Mouse (Mus musculus): ENCODE results near the gene Mlkl. TPM values are rescaled to one million over a fixed set of nuclear protein-coding genes. Genes with fewer than 3 reads are reported as not detected.
"Not testable (repeated sequence)": the region's sequence is repeated elsewhere in the genome, so short reads cannot be mapped to it uniquely, and the experiment has no call there.

Mlkl gene
- polyA plus RNA-seq, 1 experiment from 2014 or later: 0.44 TPM

DNA sequence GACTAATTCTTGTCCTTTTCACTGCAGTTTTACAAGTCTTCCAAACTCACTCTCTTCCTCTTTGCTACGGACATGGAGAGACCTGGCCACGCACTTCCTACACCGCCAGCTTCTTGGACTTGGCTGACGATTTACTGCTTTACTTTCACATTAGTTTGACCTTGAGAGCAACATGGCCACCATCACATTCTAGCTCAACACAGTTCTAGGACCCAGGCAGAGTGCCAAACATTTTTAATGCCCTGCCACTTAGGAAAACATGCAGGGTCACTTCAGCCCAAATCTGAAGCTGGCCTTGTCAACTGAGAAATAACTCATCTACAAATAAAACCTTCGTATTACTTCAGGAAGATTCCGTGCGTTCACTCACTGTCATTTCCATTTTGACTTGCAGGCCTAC, 46.2 kb downstream of the Mlkl start:
- no peak for ATAC-seq (ENCODE audit: insufficient number of reproducible peaks, low FRiP score, low TSS enrichment, low read depth)

DNA sequence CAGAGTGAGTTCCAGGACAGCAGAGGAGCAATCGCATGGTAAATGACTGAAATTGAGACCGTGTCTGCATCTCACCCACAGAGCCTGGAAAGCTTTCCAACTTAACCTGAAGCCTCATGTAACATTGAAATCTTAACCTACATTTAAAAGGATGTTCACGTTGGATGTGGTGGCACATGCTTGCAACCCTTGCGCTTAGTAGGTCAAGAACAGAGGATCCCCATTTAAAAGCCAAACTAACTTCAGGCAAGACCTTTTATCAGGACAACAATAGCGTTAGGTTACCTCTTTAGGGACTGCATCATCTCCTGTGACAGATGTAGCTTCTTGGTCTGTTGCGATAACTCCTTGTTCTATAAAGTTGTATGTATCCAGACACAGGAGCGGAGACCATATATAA, 47.4 kb downstream of the Mlkl start:
- Histone ChIP-seq H3K36me3 (ENCODE audit: control insufficient read depth, insufficient read depth, low read length) (peaks cover 34% of the 10 kb centered on the region), H3K9me3 (ENCODE audit: control insufficient read depth, low read length) (no peaks in the 10 kb centered on the region), H3K27ac (replicated peaks; ENCODE audit: low read depth, low read length) (no peak overlapping the region), H3K4me3 (ENCODE audit: low read depth, low read length) (no peak overlapping the region), H3K4me1 (ENCODE audit: control insufficient read depth, insufficient read depth, low read length) (no peaks in the 10 kb centered on the region), H3K9ac (ENCODE audit: low read length) (no peak overlapping the region), H3K4me2 (ENCODE audit: low read depth, severe bottlenecking) (no peak overlapping the region), H3K27me3 (ENCODE audit: control insufficient read depth, insufficient read depth, low read length) (no peaks in the 10 kb centered on the region)
- DNase-seq (ENCODE audit: low spot score) (no peak), ATAC-seq (ENCODE audit: insufficient number of reproducible peaks, low FRiP score, low TSS enrichment, low read depth) (no peak)
- WGBS: 98% methylated on average over 7 of the region's 7 CpGs

More for the DNA sequence above, 46.2 kb downstream of the Mlkl start:
- H3K9ac ChIP-seq (ENCODE audit: low read length): no peak overlapping the region
- peaks cover 27% of the 10 kb centered on the region for H3K36me3 ChIP-seq (ENCODE audit: control insufficient read depth, insufficient read depth, low read length)
- DNase-seq (ENCODE audit: low spot score): no peak
- no peak overlapping the region for H3K27ac ChIP-seq (replicated peaks; ENCODE audit: low read depth, low read length)
- H3K27me3 ChIP-seq (ENCODE audit: control insufficient read depth, insufficient read depth, low read length): no peaks in the 10 kb centered on the region
- H3K4me2 ChIP-seq (ENCODE audit: low read depth, severe bottlenecking): no peak overlapping the region
- H3K4me3 ChIP-seq (ENCODE audit: low read depth, low read length): no peak overlapping the region
- no peaks in the 10 kb centered on the region for H3K9me3 ChIP-seq (ENCODE audit: control insufficient read depth, low read length)
- WGBS: 95% methylated on average over 7 of the region's 7 CpGs
- H3K4me1 ChIP-seq (ENCODE audit: control insufficient read depth, insufficient read depth, low read length): no peaks in the 10 kb centered on the region

DNA sequence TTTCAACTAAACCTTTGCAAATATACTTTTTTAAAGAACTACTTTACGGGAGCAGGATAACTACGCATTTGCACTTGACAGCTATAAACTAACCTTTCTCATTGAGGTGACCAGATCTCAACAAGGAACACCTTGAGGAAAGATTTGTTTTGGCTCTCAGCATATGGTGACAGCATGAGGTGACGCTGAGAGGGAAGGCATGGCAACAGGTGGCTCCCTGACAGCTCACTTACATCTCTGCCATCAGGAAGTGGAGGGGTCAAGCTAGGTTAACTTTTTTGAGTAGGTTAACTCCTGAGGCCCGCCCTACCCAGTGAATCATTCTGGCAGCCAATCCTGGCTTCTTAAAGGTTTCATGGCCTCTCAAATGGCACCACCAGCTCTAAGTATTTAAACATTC, 52.4 kb downstream of the Mlkl start:
- Histone ChIP-seq H3K4me3 (ENCODE audit: low read depth, low read length) (no peak overlapping the region), H3K9ac (ENCODE audit: low read length) (no peak overlapping the region), H3K36me3 (ENCODE audit: control insufficient read depth, insufficient read depth, low read length) (peaks cover 37% of the 10 kb centered on the region), H3K4me1 (ENCODE audit: control insufficient read depth, insufficient read depth, low read length) (no peaks in the 10 kb centered on the region), H3K4me2 (ENCODE audit: low read depth, severe bottlenecking) (no peak overlapping the region), H3K27ac (replicated peaks; ENCODE audit: low read depth, low read length) (no peak overlapping the region), H3K27me3 (ENCODE audit: control insufficient read depth, insufficient read depth, low read length) (no peaks in the 10 kb centered on the region), H3K9me3 (ENCODE audit: control insufficient read depth, low read length) (no peaks in the 10 kb centered on the region)
- WGBS: 89% methylated on average over 4 of the region's 4 CpGs
- DNase-seq (ENCODE audit: low spot score) (no peak), ATAC-seq (ENCODE audit: insufficient number of reproducible peaks, low FRiP score, low TSS enrichment, low read depth) (no peak)

DNA sequence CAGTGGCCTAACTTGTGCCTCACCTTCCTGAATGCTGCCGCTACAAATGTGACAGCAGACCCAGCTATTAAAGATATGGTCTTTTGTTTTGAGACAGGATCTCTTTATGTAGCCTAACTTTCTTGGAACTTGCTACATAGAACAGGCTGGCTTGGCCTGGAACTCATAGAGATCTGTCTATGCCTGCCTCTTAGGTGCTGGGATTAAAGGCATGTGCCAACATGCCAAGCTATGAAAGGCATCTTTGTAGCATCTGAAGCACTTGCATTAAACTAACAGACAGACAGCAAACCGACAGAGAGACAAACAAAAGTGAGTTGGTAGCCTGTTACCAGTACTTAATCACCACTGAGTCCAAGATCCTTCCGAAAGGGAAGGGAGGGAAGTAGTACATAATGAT, 55.9 kb downstream of the Mlkl start:
- Histone ChIP-seq H3K4me3 (ENCODE audit: low read depth, low read length) (no peak overlapping the region), H3K27ac (replicated peaks; ENCODE audit: low read depth, low read length) (no peak overlapping the region), H3K36me3 (ENCODE audit: control insufficient read depth, insufficient read depth, low read length) (peaks cover 42% of the 10 kb centered on the region), H3K9me3 (ENCODE audit: control insufficient read depth, low read length) (no peaks in the 10 kb centered on the region), H3K9ac (ENCODE audit: low read length) (no peak overlapping the region), H3K27me3 (ENCODE audit: control insufficient read depth, insufficient read depth, low read length) (no peaks in the 10 kb centered on the region), H3K4me2 (ENCODE audit: low read depth, severe bottlenecking) (no peak overlapping the region), H3K4me1 (ENCODE audit: control insufficient read depth, insufficient read depth, low read length) (no peaks in the 10 kb centered on the region)
- DNase-seq (ENCODE audit: low spot score) (no peak), ATAC-seq (ENCODE audit: insufficient number of reproducible peaks, low FRiP score, low TSS enrichment, low read depth) (no peak)
- WGBS: 87% methylated on average over 3 of the region's 3 CpGs

DNA sequence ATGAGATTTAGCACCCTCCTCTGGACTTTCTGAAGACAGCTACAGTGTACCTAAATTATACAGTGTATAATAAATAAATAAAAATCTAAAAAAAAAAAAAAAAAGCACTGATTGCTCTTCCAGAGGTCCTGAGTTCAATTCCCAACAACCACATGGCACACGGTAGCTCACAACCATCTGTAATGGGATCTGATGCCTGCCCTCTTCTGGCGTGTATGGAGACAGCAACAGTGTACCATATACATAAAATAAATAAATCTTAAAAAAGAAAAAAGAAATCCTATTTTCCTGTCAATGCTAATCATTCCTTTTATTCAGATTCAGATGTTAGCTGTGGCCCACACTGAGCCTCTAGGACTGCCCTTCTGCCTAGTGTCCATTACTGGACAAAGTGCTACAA, 69.7 kb downstream of the Mlkl start:
- no peaks in the 10 kb centered on the region for H3K9me3 ChIP-seq (ENCODE audit: control insufficient read depth, low read length)
- DNase-seq (ENCODE audit: low spot score) (no peak), ATAC-seq (ENCODE audit: insufficient number of reproducible peaks, low FRiP score, low TSS enrichment, low read depth) (no peak)
- H3K4me3 ChIP-seq (ENCODE audit: low read depth, low read length): no peak overlapping the region
- peaks cover 8% of the 10 kb centered on the region; the same call in 1 of the 2 replicates for H3K36me3 ChIP-seq (ENCODE audit: control insufficient read depth, insufficient read depth, low read length)
- no peaks in the 10 kb centered on the region for H3K27me3 ChIP-seq (ENCODE audit: control insufficient read depth, insufficient read depth, low read length)
- H3K27ac ChIP-seq (replicated peaks; ENCODE audit: low read depth, low read length): no peak overlapping the region
- no peak overlapping the region for H3K4me2 ChIP-seq (ENCODE audit: low read depth, severe bottlenecking)
- H3K4me1 ChIP-seq (ENCODE audit: control insufficient read depth, insufficient read depth, low read length): no peaks in the 10 kb centered on the region
- 73% methylated on average over 2 of the region's 2 CpGs for WGBS
- H3K9ac ChIP-seq (ENCODE audit: low read length): no peak overlapping the region

DNA sequence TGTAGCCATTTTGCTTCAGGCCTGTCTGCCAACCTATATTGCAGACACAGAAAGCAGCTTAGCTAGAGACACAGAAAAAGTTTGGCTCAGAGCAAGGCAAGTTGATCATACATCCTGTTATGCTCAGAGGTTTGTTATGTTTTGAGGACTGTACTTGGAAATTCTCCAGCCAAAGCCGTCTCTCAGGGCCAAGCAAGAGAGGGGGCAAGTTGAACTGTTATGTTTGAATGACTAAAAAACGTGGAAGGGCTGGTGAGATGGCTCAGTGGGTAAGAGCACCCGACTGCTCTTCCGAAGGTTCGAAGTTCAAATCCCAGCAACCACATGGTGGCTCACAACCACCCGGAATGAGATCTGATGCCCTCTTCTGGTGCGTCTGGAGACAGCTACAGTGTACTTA, 71.8 kb downstream of the Mlkl start:
- H3K4me1 ChIP-seq (ENCODE audit: control insufficient read depth, insufficient read depth, low read length); DNase-seq (ENCODE audit: low spot score); H3K27me3 ChIP-seq (ENCODE audit: control insufficient read depth, insufficient read depth, low read length); H3K36me3 ChIP-seq (ENCODE audit: control insufficient read depth, insufficient read depth, low read length); ATAC-seq (ENCODE audit: insufficient number of reproducible peaks, low FRiP score, low TSS enrichment, low read depth); H3K9me3 ChIP-seq (ENCODE audit: control insufficient read depth, low read length); H3K4me2 ChIP-seq (ENCODE audit: low read depth, severe bottlenecking); H3K4me3 ChIP-seq (ENCODE audit: low read depth, low read length); H3K9ac ChIP-seq (ENCODE audit: low read length); H3K27ac ChIP-seq (replicated peaks; ENCODE audit: low read depth, low read length): not testable (repeated sequence)
- WGBS: 72% methylated on average over 7 of the region's 7 CpGs

DNA sequence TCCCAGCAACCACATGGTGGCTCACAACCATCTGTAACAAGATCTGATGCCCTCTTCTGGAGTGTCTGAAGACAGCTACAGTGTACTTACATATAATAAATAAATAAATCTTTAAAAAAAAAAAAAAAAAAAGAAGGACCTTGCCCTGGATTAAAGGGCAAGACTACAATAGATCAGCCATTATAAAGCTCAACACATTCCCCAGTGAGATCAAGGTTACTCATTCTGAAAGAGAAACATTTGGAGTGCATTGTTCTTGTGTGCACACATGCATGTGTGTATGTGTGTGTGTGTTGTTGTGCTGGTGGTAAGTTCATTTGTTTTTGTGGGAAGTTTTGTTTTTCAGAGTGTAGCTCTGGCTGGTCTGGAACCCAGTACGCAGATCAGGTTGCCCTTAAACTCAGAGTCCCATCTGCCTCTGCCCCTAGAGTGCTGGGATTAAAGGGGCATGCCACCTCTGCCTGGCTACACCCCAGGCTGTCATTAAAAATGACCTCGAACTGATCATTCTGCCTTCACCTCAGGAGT, 73.2 kb downstream of the Mlkl start:
- H3K9ac ChIP-seq (ENCODE audit: low read length): no peak overlapping the region
- no peaks in the 10 kb centered on the region for H3K27me3 ChIP-seq (ENCODE audit: control insufficient read depth, insufficient read depth, low read length)
- no peak overlapping the region for H3K4me2 ChIP-seq (ENCODE audit: low read depth, severe bottlenecking)
- H3K9me3 ChIP-seq (ENCODE audit: control insufficient read depth, low read length): no peaks in the 10 kb centered on the region
- no peak for DNase-seq (ENCODE audit: low spot score)
- no peaks in the 10 kb centered on the region; the same call in 1 of the 2 replicates for H3K36me3 ChIP-seq (ENCODE audit: control insufficient read depth, insufficient read depth, low read length)
- no peak for ATAC-seq (ENCODE audit: insufficient number of reproducible peaks, low FRiP score, low TSS enrichment, low read depth)
- WGBS: 77% methylated on average over 2 of the region's 2 CpGs
- no peak overlapping the region for H3K27ac ChIP-seq (replicated peaks; ENCODE audit: low read depth, low read length)
- no peaks in the 10 kb centered on the region for H3K4me1 ChIP-seq (ENCODE audit: control insufficient read depth, insufficient read depth, low read length)
- H3K4me3 ChIP-seq (ENCODE audit: low read depth, low read length): no peak overlapping the region

DNA sequence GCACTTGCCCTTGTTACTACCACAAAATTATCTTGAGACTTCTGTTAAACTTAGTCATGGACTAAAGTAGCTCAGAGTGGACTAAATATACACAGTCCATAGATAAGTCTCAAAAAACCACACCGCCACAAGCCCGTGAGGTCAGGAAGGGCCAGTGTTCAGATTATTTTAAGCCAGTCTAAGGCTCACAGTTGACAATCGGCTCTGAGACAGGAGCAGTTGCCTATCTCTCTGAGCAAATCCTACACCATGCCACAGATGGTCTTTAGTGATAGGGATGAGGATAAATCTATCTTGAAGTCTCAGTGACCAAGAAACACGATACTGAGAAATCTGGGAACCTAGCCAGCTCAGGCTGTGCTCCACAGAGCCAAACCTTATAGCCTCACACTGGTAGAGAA, 76.0 kb downstream of the Mlkl start:
- ATAC-seq (ENCODE audit: insufficient number of reproducible peaks, low FRiP score, low TSS enrichment, low read depth) (no peak), DNase-seq (ENCODE audit: low spot score) (no peak)
- H3K4me3 ChIP-seq (ENCODE audit: low read depth, low read length): no peak overlapping the region
- no peaks in the 10 kb centered on the region for H3K36me3 ChIP-seq (ENCODE audit: control insufficient read depth, insufficient read depth, low read length)
- 88% methylated on average over 4 of the region's 4 CpGs for WGBS
- no peaks in the 10 kb centered on the region for H3K27me3 ChIP-seq (ENCODE audit: control insufficient read depth, insufficient read depth, low read length)
- no peaks in the 10 kb centered on the region for H3K9me3 ChIP-seq (ENCODE audit: control insufficient read depth, low read length)
- H3K9ac ChIP-seq (ENCODE audit: low read length): no peak overlapping the region
- no peak overlapping the region for H3K4me2 ChIP-seq (ENCODE audit: low read depth, severe bottlenecking)
- no peaks in the 10 kb centered on the region for H3K4me1 ChIP-seq (ENCODE audit: control insufficient read depth, insufficient read depth, low read length)
- no peak overlapping the region for H3K27ac ChIP-seq (replicated peaks; ENCODE audit: low read depth, low read length)
